Mouse (Mus musculus) brain, embryonic 14.5 days (tissue): ENCODE data around the gene Kcnb1.

Source experiments
- CTCF ChIP-seq: fragments of 200-500 bp; IDR thresholded peaks from 2 replicates; pipeline ENCODE4 v1.5.1; 2012; ENCODE audit warnings: inconsistent platforms, mild to moderate bottlenecking, moderate library complexity, borderline replicate concordance; ENCODE audit not compliant: insufficient read depth, insufficient read length; ENCODE audit errors: extremely low read depth
- POLR2A ChIP-seq: fragments of 200-500 bp; IDR thresholded peaks from 2 replicates; pipeline ENCODE4 v1.6.1; 2012; ENCODE audit warnings: mild to moderate bottlenecking, inconsistent platforms, borderline replicate concordance; ENCODE audit not compliant: poor library complexity, insufficient read depth, insufficient read length, severe bottlenecking; ENCODE audit errors: extremely low read depth

DNA sequence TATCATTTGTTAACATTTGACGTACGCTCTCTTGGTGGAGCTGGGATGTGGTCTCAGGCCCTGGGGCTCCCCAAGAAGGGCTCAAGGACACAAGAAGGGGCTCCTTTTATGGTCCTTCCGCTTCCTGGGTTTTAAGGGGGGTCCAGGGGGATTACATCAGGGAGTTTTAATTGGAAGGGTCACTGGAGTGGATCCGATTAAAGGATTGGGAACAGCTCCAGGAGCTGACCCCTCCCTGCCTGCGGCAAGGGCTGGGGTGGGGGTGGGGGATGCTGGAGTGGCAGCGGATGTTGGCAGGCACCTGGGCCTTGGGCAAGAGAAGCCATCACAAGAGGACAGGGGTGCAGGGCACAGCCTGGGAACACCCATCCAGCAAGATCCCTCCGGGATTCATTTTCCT lies 77.7 kb downstream of the Kcnb1 start:
- TF ChIP-seq POLR2A, result no peak
- no peak for TF ChIP-seq CTCF
